Mouse (Mus musculus) stomach, embryonic 14.5 days (tissue): Measurements from ENCODE around the gene Olfr611. TPM values are rescaled to one million over a fixed set of nuclear protein-coding genes. Genes with fewer than 3 reads are reported as not detected.
"Not testable (repeated sequence)": the region's sequence is repeated elsewhere in the genome, so short reads cannot be mapped to it uniquely, and the experiment has no call there.

Experiments
- ATAC-seq: fragments of 200-750 bp; cut with Nextera tagmentation; 2 replicates; pipeline ENCODE4 v1.8.0; 2017; ENCODE audit warnings: low read depth, moderate TSS enrichment; ENCODE audit not compliant: insufficient number of reproducible peaks, insufficient read depth, low FRiP score
- H3K27ac ChIP-seq: fragments of 300-500 bp; sonication (generic); 2 replicates; pipeline ENCODE4 v1.5.1; 2014; ENCODE audit warnings: mild to moderate bottlenecking, low read length, moderate library complexity, mixed read lengths
- H3K27me3 ChIP-seq: fragments of 300-500 bp; sonication (generic); 2 replicates; pipeline ENCODE4 v1.6.1; 2014; ENCODE audit warnings: low read length, control low read depth, mixed read lengths; ENCODE audit not compliant: control insufficient read depth, insufficient read depth
- H3K36me3 ChIP-seq: fragments of 300-500 bp; sonication (generic); 2 replicates; pipeline ENCODE4 v1.6.1; 2014; ENCODE audit warnings: mild to moderate bottlenecking, control low read depth, low read length, moderate library complexity, mixed read lengths; ENCODE audit not compliant: control insufficient read depth, insufficient read depth
- H3K4me1 ChIP-seq: fragments of 300-500 bp; sonication (generic); 2 replicates; pipeline ENCODE4 v1.6.1; 2014; ENCODE audit warnings: low read length, control low read depth, mixed read lengths; ENCODE audit not compliant: control insufficient read depth, insufficient read depth
- H3K4me2 ChIP-seq: fragments of 300-500 bp; sonication (generic); replicated peaks from 2 replicates; pipeline ENCODE4 v1.6.1; 2014; ENCODE audit warnings: low read depth, low read length, control low read depth
- H3K4me3 ChIP-seq: fragments of 300-500 bp; sonication (generic); 2 replicates; pipeline ENCODE4 v1.5.1; 2014; ENCODE audit warnings: low read depth, low read length, control low read depth
- H3K9ac ChIP-seq: fragments of 300-500 bp; sonication (generic); replicated peaks from 2 replicates; pipeline ENCODE4 v1.6.1; 2014; ENCODE audit warnings: low read depth, mild to moderate bottlenecking, control low read depth, low read length, moderate library complexity, mixed read lengths
- H3K9me3 ChIP-seq: fragments of 300-500 bp; sonication (generic); 2 replicates; pipeline ENCODE4 v1.6.1; 2016; ENCODE audit warnings: low read depth, low read length, control low read depth; ENCODE audit not compliant: control insufficient read depth
- WGBS: fragments of 180-500 bp; shearing (Covaris S2); extraction: QIAGEN DNeasy Blood & Tissue Kit; methylation state at CpG from one replicate; pipeline ENCODE4 v1.1.7; 2014; 5-methylcytosine and 5-hydroxymethylcytosine counted together
- polyA plus RNA-seq: library from polyadenylated mRNA; unstranded; fragments of >200 nt; fragmentation: Nextera tagmentation; extraction: Ambion mirVana; gene quantifications from 2 replicates; pipeline ENCODE4 v1.2.1, GENCODE M21; 2014

The Olfr611 gene
- not detected in 2 replicates for polyA plus RNA-seq

GRCm38 (mm10) chr7:103520746-103521145 is at the start of gene Olfr611:
Gene Olfr611 (minus strand): TSS chr7:103520846.
- not testable (repeated sequence) for H3K4me3 ChIP-seq, H3K4me1 ChIP-seq, H3K27ac ChIP-seq, ATAC-seq, H3K36me3 ChIP-seq, H3K9me3 ChIP-seq, H3K27me3 ChIP-seq, H3K4me2 ChIP-seq, H3K9ac ChIP-seq
- 61% methylated on average over 1 of the region's 1 CpGs for WGBS

DNA sequence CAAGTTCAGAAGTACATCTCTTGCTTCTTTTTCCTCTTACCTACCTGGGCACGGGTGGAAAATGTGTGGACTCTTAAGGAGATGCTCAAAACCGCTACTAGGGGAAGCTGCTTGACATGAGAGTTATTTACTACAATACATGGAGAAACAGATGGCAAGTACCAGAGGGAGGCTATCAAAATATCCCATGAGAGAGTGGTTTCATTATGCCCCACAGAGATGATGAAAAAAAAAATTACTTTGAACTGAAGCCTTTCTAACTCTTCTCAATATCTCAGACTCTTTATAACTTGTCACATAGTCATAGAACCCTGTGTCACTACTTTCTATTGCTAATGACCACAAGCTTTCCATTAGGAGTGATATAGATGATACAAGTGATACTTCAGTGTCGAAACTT is 48.4 kb upstream of the Olfr611 start, which contains the start of gene Olfr616:
Olfr616 (minus strand) TSS at position 101 of the 400 bp plus-strand sequence.
- no peaks in the 10 kb centered on the region for H3K36me3 ChIP-seq
- no peaks in the 10 kb centered on the region for H3K27me3 ChIP-seq
- ATAC-seq: no peak
- WGBS: 88% methylated on average over 3 of the region's 3 CpGs
- H3K9me3 ChIP-seq: no peaks in the 10 kb centered on the region
- no peaks in the 10 kb centered on the region for H3K4me1 ChIP-seq
- no peak within 1 kb of the TSS for H3K27ac ChIP-seq
- no peak within 1 kb of the TSS for H3K4me3 ChIP-seq
- H3K4me2 ChIP-seq: no peak within 1 kb of the TSS
- H3K9ac ChIP-seq: no peak within 1 kb of the TSS

- Histone ChIP-seq H3K4me2 (no peak within 1 kb of the TSS), H3K36me3 (no peaks in the 10 kb centered on the region), H3K4me1 (no peaks in the 10 kb centered on the region), H3K27ac (no peak within 1 kb of the TSS), H3K4me3 (no peak within 1 kb of the TSS), H3K27me3 (no peaks in the 10 kb centered on the region), H3K9me3 (no peaks in the 10 kb centered on the region), H3K9ac (no peak within 1 kb of the TSS)
- ATAC-seq: no peak
- WGBS: 81% methylated on average over 2 of the region's 2 CpGs
These were observed 35.1 kb upstream of the Olfr611 start, which contains the start of gene Olfr615 for GRCm38 (mm10) chr7:103555779-103556178. Gene Olfr615 (plus strand): TSS chr7:103556079.

DNA sequence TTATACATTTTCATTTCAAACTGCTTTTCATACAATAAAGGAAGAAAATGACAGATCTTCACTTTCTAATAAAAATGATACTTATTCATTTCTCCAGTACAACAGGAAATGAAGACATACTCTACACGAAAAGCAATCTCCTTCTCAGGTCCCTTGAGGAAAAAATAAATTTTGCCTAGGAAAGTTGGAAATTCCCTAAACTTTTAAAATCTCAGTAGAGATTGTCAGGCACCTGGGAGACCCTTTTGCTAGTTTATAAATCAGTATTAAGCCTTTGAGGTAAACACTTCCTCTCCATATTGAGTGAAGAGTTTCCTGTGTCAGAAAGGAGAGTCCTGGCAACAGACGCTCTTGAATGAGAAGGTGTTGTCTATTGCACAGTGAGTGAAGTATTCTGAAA is 27.1 kb upstream of the Olfr611 start, which contains the start of gene Olfr613:
Olfr613 (plus strand) TSS at position 301 of the 400 bp plus-strand sequence.
- Histone ChIP-seq H3K4me3 (no peak within 1 kb of the TSS), H3K27me3 (no peaks in the 10 kb centered on the region), H3K27ac (no peak within 1 kb of the TSS), H3K4me1 (no peaks in the 10 kb centered on the region), H3K4me2 (no peak within 1 kb of the TSS), H3K9ac (no peak within 1 kb of the TSS), H3K36me3 (no peaks in the 10 kb centered on the region), H3K9me3 (no peaks in the 10 kb centered on the region)
- 67% methylated on average over 2 of the region's 2 CpGs for WGBS
- ATAC-seq: no peak

- H3K9ac ChIP-seq, H3K27me3 ChIP-seq, H3K4me3 ChIP-seq, H3K9me3 ChIP-seq, H3K27ac ChIP-seq, H3K4me1 ChIP-seq, H3K36me3 ChIP-seq, ATAC-seq, H3K4me2 ChIP-seq: not testable (repeated sequence)
- 81% methylated on average over 2 of the region's 2 CpGs for WGBS
These were observed 22.0 kb upstream of the Olfr611 start, which contains the start of gene Olfr612 for GRCm38 (mm10) chr7:103542617-103543016. Gene Olfr612 (minus strand): TSS chr7:103542717.

DNA sequence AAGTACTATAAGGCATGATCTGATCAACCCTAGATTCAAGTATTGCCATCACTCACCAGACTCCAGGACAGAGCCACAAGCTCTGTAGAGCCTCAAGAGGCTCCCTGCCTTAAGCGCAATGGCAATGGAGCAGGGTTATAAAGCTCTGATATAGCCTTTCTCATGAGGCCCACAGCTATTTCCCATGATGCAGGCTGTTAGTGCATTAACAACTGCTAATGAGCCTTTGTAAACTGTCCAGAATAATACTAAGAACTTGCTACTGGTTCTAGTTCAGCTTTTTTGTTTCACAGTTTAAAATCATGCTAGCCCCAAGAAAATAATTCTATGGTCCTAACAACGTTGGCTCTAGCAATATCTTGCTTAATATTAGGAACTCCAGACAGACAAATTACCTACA is 8.6 kb downstream of the Olfr611 start, which contains the start of gene Olfr610:
Olfr610 (minus strand) TSS at position 101 of the 400 bp plus-strand sequence.
- Histone ChIP-seq H3K27ac (no peak within 1 kb of the TSS), H3K9me3 (no peaks in the 10 kb centered on the region), H3K4me1 (no peaks in the 10 kb centered on the region), H3K36me3 (no peaks in the 10 kb centered on the region), H3K4me2 (no peak within 1 kb of the TSS), H3K27me3 (no peaks in the 10 kb centered on the region), H3K9ac (no peak within 1 kb of the TSS), H3K4me3 (no peak within 1 kb of the TSS)
- no peak for ATAC-seq
- WGBS: 86% methylated on average over 2 of the region's 2 CpGs

- Histone ChIP-seq H3K9me3 (no peaks in the 10 kb centered on the region), H3K27me3 (no peaks in the 10 kb centered on the region), H3K36me3 (no peaks in the 10 kb centered on the region), H3K9ac (no peak within 1 kb of the TSS), H3K4me1 (no peaks in the 10 kb centered on the region), H3K27ac (no peak within 1 kb of the TSS), H3K4me2 (no peak within 1 kb of the TSS), H3K4me3 (no peak within 1 kb of the TSS)
- ATAC-seq: no peak
- 72% methylated on average over 1 of the region's 1 CpGs for WGBS
These were observed 22.7 kb downstream of the Olfr611 start, which contains the start of gene Olfr609 for GRCm38 (mm10) chr7:103497962-103498361. Gene Olfr609 (minus strand): TSS chr7:103498062.

DNA sequence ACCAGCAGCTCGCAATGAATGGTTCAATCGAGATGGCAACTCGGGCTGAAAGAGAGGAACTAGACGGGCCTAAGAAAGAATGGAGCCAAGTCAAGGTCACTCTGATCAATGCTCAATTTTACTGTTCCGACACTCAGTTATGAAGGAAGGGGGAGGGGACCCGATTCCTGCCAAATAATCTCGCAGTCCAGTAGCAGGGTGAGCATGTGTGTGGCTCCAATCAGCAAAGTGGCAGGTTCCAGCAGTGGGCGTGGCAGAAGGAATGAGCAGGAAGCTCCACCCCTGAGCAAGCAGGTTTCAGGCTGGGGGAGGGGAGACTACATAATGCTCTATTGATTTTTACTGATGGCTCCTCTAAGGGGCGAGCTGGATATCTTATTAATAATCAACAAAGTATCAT is 43.5 kb downstream of the Olfr611 start:
- not testable (repeated sequence) for H3K9ac ChIP-seq, ATAC-seq, H3K27me3 ChIP-seq, H3K9me3 ChIP-seq, H3K4me2 ChIP-seq, H3K4me1 ChIP-seq, H3K4me3 ChIP-seq, H3K36me3 ChIP-seq, H3K27ac ChIP-seq
- WGBS: 80% methylated on average over 9 of the region's 9 CpGs

GRCm38 (mm10) chr7:103469577-103469976 is 51.1 kb downstream of the Olfr611 start, which contains the start of gene Olfr608:
Gene Olfr608 (plus strand): TSS chr7:103469877.
- H3K9me3 ChIP-seq: no peaks in the 10 kb centered on the region
- H3K4me2 ChIP-seq: no peak within 1 kb of the TSS
- H3K27ac ChIP-seq: no peak within 1 kb of the TSS
- no peaks in the 10 kb centered on the region for H3K36me3 ChIP-seq
- no peaks in the 10 kb centered on the region for H3K4me1 ChIP-seq
- no peak within 1 kb of the TSS for H3K9ac ChIP-seq
- ATAC-seq: no peak
- H3K4me3 ChIP-seq: no peak within 1 kb of the TSS
- H3K27me3 ChIP-seq: no peaks in the 10 kb centered on the region
